Mouse (Mus musculus): ENCODE results near the gene Gm15557. TPM values are rescaled to one million over a fixed set of nuclear protein-coding genes. Genes with fewer than 3 reads are reported as not detected.

Gene Gm15557
- total RNA-seq, 2 experiments from 2014 or later: not detected

- ATAC-seq (replicated peaks; ENCODE audit: poor library complexity, severe bottlenecking): no peak; the same call in 1 of the 2 replicates
These were observed 7.0 kb downstream of the Gm15557 start for GRCm38 (mm10) chr2:155947390-155948002.

- no peak for ATAC-seq (replicated peaks; ENCODE audit: poor library complexity, severe bottlenecking)
These were observed 8.8 kb downstream of the Gm15557 start for GRCm38 (mm10) chr2:155949362-155949761.

- ATAC-seq (replicated peaks; ENCODE audit: poor library complexity, severe bottlenecking): no peak
These were observed 11.5 kb downstream of the Gm15557 start for GRCm38 (mm10) chr2:155952006-155952405.

- ATAC-seq (replicated peaks; ENCODE audit: poor library complexity, severe bottlenecking): peak; percentile 97
These were observed 15.9 kb downstream of the Gm15557 start, which contains the start of gene Cep250 for GRCm38 (mm10) chr2:155956134-155957059. TSS of gene Cep250 (plus strand) at chr2:155956458.

GRCm38 (mm10) chr2:155959981-155960380 is 19.5 kb downstream of the Gm15557 start:
- ATAC-seq (replicated peaks; ENCODE audit: poor library complexity, severe bottlenecking): no peak

- no peak for ATAC-seq (replicated peaks; ENCODE audit: poor library complexity, severe bottlenecking)
These were observed 21.3 kb downstream of the Gm15557 start for GRCm38 (mm10) chr2:155961862-155962261.

- 0 out of 2 replicates have a peak, but pooled peaks have one; percentile 25 for ATAC-seq (replicated peaks; ENCODE audit: poor library complexity, severe bottlenecking)
These were observed 22.5 kb downstream of the Gm15557 start for GRCm38 (mm10) chr2:155962991-155963390.

GRCm38 (mm10) chr2:155973348-155973747 is 32.8 kb downstream of the Gm15557 start:
- ATAC-seq (replicated peaks; ENCODE audit: poor library complexity, severe bottlenecking): no peak

GRCm38 (mm10) chr2:155974087-155974731 is 33.7 kb downstream of the Gm15557 start:
- no peak for ATAC-seq (replicated peaks; ENCODE audit: poor library complexity, severe bottlenecking)

GRCm38 (mm10) chr2:155979328-155979991 is 38.9 kb downstream of the Gm15557 start:
- peak; percentile 97 for ATAC-seq (replicated peaks; ENCODE audit: poor library complexity, severe bottlenecking)

- no peak for ATAC-seq (replicated peaks; ENCODE audit: poor library complexity, severe bottlenecking)
These were observed 45.2 kb downstream of the Gm15557 start for GRCm38 (mm10) chr2:155985776-155986175.

- no peak for ATAC-seq (replicated peaks; ENCODE audit: poor library complexity, severe bottlenecking)
These were observed 46.6 kb downstream of the Gm15557 start for GRCm38 (mm10) chr2:155987131-155987530.

GRCm38 (mm10) chr2:155989085-155989484 is 48.6 kb downstream of the Gm15557 start:
- ATAC-seq (replicated peaks; ENCODE audit: poor library complexity, severe bottlenecking): no peak

GRCm38 (mm10) chr2:155991151-155991550 is 50.6 kb downstream of the Gm15557 start:
- no peak for ATAC-seq (replicated peaks; ENCODE audit: poor library complexity, severe bottlenecking)

GRCm38 (mm10) chr2:155991863-155992321 is 51.4 kb downstream of the Gm15557 start:
- ATAC-seq (replicated peaks; ENCODE audit: poor library complexity, severe bottlenecking): no peak

Other genes starting within 250 kb of the Gm15557 start
- 106 and 107 TPM in 2 replicates for gene Trpc4ap, start 248.3 kb upstream of the Gm15557 start, total RNA-seq (2014; fragmentation: Nextera tagmentation)
- gene Trpc4ap, start 248.3 kb upstream of the Gm15557 start, total RNA-seq (2017): 76.1 and 89.2 TPM in 2 replicates
- 74.9 and 81.9 TPM in 2 replicates for gene Edem2, start 211.3 kb upstream of the Gm15557 start, total RNA-seq (2014; fragmentation: Nextera tagmentation)
- 71.6 and 73.7 TPM in 2 replicates for gene Edem2, start 211.3 kb upstream of the Gm15557 start, total RNA-seq (2017)
- gene Gm17581, start 204.9 kb upstream of the Gm15557 start, total RNA-seq (2014; fragmentation: Nextera tagmentation): not detected in 2 replicates
- gene Gm17581, start 204.9 kb upstream of the Gm15557 start, total RNA-seq (2017): not detected in 2 replicates
- gene Procr, start 189.6 kb upstream of the Gm15557 start, total RNA-seq (2014; fragmentation: Nextera tagmentation): 0.88 and 3.3 TPM in 2 replicates
- 1.1 and 1.6 TPM in 2 replicates for gene Procr, start 189.6 kb upstream of the Gm15557 start, total RNA-seq (2017)
- gene Mmp24, start 165.4 kb upstream of the Gm15557 start, total RNA-seq (2014; fragmentation: Nextera tagmentation): not detected in 2 replicates
- not detected in 2 replicates for gene Mmp24, start 165.4 kb upstream of the Gm15557 start, total RNA-seq (2017)
- gene BC029722, start 121.3 kb upstream of the Gm15557 start, total RNA-seq (2014; fragmentation: Nextera tagmentation): 16.6 and 25.7 TPM in 2 replicates
- 10.1 and 11.5 TPM in 2 replicates for gene BC029722, start 121.3 kb upstream of the Gm15557 start, total RNA-seq (2017)
- 181 and 258 TPM in 2 replicates for gene Eif6, start 113.8 kb upstream of the Gm15557 start, total RNA-seq (2014; fragmentation: Nextera tagmentation)
- gene Eif6, start 113.8 kb upstream of the Gm15557 start, total RNA-seq (2017): 64.0 and 142 TPM in 2 replicates
- not detected in 2 replicates for gene Fam83c, start 105.9 kb upstream of the Gm15557 start, total RNA-seq (2014; fragmentation: Nextera tagmentation)
- gene Fam83c, start 105.9 kb upstream of the Gm15557 start, total RNA-seq (2017): not detected in 2 replicates
- 37.9 and 39.5 TPM in 2 replicates for gene Uqcc1, start 10.4 kb upstream of the Gm15557 start, total RNA-seq (2014; fragmentation: Nextera tagmentation)
- gene Uqcc1, start 10.4 kb upstream of the Gm15557 start, total RNA-seq (2017): 66.6 and 71.5 TPM in 2 replicates
- not detected in 2 replicates for gene Gdf5, start 4.6 kb downstream of the Gm15557 start, total RNA-seq (2014; fragmentation: Nextera tagmentation)
- gene Gdf5, start 4.6 kb downstream of the Gm15557 start, total RNA-seq (2017): not detected in 2 replicates
- gene Cep250, start 15.7 kb downstream of the Gm15557 start, total RNA-seq (2014; fragmentation: Nextera tagmentation): 33.3 and 44.4 TPM in 2 replicates
- 39.0 and 41.6 TPM in 2 replicates for gene Cep250, start 15.7 kb downstream of the Gm15557 start, total RNA-seq (2017)
- 1.4 TPM in 1 of 2 replicates, not detected in the other for gene 6430550D23Rik, start 67.2 kb downstream of the Gm15557 start, total RNA-seq (2014; fragmentation: Nextera tagmentation)
- gene 6430550D23Rik, start 67.2 kb downstream of the Gm15557 start, total RNA-seq (2017): 0.30 TPM in 1 of 2 replicates, not detected in the other
- gene Ergic3, start 67.3 kb downstream of the Gm15557 start, total RNA-seq (2014; fragmentation: Nextera tagmentation): 184 and 197 TPM in 2 replicates
- gene Ergic3, start 67.3 kb downstream of the Gm15557 start, total RNA-seq (2017): 78.5 and 96.2 TPM in 2 replicates
- gene Fer1l4, start 112.2 kb downstream of the Gm15557 start, total RNA-seq (2014; fragmentation: Nextera tagmentation): not detected in 2 replicates
- not detected in 2 replicates for gene Fer1l4, start 112.2 kb downstream of the Gm15557 start, total RNA-seq (2017)
- gene Spag4, start 124.4 kb downstream of the Gm15557 start, total RNA-seq (2014; fragmentation: Nextera tagmentation): 0.49 and 8.3 TPM in 2 replicates
- 1.5 and 4.8 TPM in 2 replicates for gene Spag4, start 124.4 kb downstream of the Gm15557 start, total RNA-seq (2017)
- gene Cpne1, start 171.2 kb downstream of the Gm15557 start, total RNA-seq (2014; fragmentation: Nextera tagmentation): 34.2 and 51.5 TPM in 2 replicates
- gene Cpne1, start 171.2 kb downstream of the Gm15557 start, total RNA-seq (2017): 14.7 and 16.5 TPM in 2 replicates
- gene Rbm12, start 171.2 kb downstream of the Gm15557 start, total RNA-seq (2014; fragmentation: Nextera tagmentation): 28.6 and 49.6 TPM in 2 replicates
- gene Rbm12, start 171.2 kb downstream of the Gm15557 start, total RNA-seq (2017): 40.2 and 53.5 TPM in 2 replicates
- 11.6 and 29.4 TPM in 2 replicates for gene Gm28036, start 186.4 kb downstream of the Gm15557 start, total RNA-seq (2014; fragmentation: Nextera tagmentation)
- 27.0 and 32.3 TPM in 2 replicates for gene Gm28036, start 186.4 kb downstream of the Gm15557 start, total RNA-seq (2017)
- gene Romo1, start 203.3 kb downstream of the Gm15557 start, total RNA-seq (2014; fragmentation: Nextera tagmentation): 174 and 217 TPM in 2 replicates
- gene Romo1, start 203.3 kb downstream of the Gm15557 start, total RNA-seq (2017): 28.9 and 38.1 TPM in 2 replicates
- 57.3 and 66.6 TPM in 2 replicates for gene Nfs1, start 203.5 kb downstream of the Gm15557 start, total RNA-seq (2014; fragmentation: Nextera tagmentation)
- gene Nfs1, start 203.5 kb downstream of the Gm15557 start, total RNA-seq (2017): 38.8 and 41.6 TPM in 2 replicates
- gene Rbm39, start 239.5 kb downstream of the Gm15557 start, total RNA-seq (2014; fragmentation: Nextera tagmentation): 317 and 379 TPM in 2 replicates
- 566 and 641 TPM in 2 replicates for gene Rbm39, start 239.5 kb downstream of the Gm15557 start, total RNA-seq (2017)